Mouse (Mus musculus) cortical plate, adult 2 months (tissue): ENCODE measurements around the gene Desi1.

Experiments used
- CTCF ChIP-seq: fragments of 200-500 bp; IDR thresholded peaks from 2 replicates; pipeline ENCODE4 v1.5.1; 2011; ENCODE audit warnings: mild to moderate bottlenecking, control low read depth, low read length; ENCODE audit not compliant: insufficient read depth; ENCODE audit errors: extremely low read depth
- POLR2A ChIP-seq: fragments of 200-500 bp; IDR thresholded peaks from 2 replicates; pipeline ENCODE4 v1.6.1; 2011; ENCODE audit warnings: mild to moderate bottlenecking, low read length, control low read depth; ENCODE audit not compliant: insufficient read depth; ENCODE audit errors: extremely low read depth

- TF ChIP-seq CTCF (no peak), POLR2A (peak; percentile 24; the same call in 1 of the 2 replicates)
Observed at GRCm38 (mm10) chr15:81949476-81950131, 84.1 kb downstream of the Desi1 start.
